Mouse (Mus musculus) erythroblast, adult 5-6 weeks (primary cell): ENCODE measurements around the gene Gm45062. TPM values are rescaled to one million over a fixed set of nuclear protein-coding genes. Genes with fewer than 3 reads are reported as not detected.

ENCODE experiments used
- ATAC-seq: replicated peaks from 2 replicates; pipeline ENCODE4 v1.8.0; 2016; ENCODE audit warnings: moderate number of reproducible peaks, mild to moderate bottlenecking, moderate TSS enrichment, inconsistent platforms; ENCODE audit not compliant: poor library complexity, low FRiP score, severe bottlenecking
- total RNA-seq, 2 experiments: library from RNA; stranded (forward) in 1 of 2; stranded (reverse) in 1 of 2; fragments of 150-400 nt in 1 of 2; fragments of 200-764, 138-1000 nt in 1 of 2; gene quantifications; 2 replicates each; pipeline versions ENCODE4 v1.2.3 to v1.2.4; 2015 to 2017; ENCODE audit warnings: low replicate concordance in 2 of 2

Gm45062 gene
- total RNA-seq (2015; ENCODE audit: low replicate concordance) (2.7 and 6.7 TPM in 2 replicates), total RNA-seq (2017; ENCODE audit: low replicate concordance) (1.5 and 4.1 TPM in 2 replicates)

DNA sequence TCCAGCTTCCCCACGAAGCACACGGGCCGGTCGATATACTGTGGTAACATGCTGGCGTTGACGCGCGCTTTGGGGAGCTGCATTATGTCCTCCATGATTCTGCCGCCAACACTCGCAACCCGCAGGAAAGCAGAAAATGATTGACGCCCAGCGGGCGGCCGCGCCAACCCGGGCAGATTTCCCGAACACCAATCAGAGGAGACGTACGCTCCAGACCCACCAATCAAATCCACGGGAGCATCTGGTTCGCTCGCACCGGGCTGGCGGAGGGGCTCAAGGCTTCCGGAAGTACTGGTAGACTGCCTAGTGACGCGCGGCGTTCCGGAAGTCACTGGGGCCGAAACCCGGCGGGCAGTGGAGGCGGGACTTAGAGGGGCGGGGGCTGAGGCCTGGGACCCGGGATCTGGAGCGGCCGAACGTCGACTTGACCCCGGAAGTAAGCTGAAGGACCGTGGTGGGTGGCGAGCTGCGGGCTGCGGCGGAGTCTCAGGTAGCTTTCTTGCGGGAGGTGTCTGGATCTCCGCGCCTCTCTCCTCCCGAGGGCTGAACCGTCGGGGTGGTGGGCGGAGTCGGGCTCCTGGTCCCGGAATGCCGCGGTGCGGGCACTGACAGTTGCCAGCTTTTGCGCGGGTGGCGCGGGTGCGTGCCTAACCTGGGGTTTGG is at the start of gene Gm45062, which contains the start of the genes Rpa3 and Umad1:
Gene Gm45062 (plus strand): TSS at position 447 of the 663 bp plus-strand sequence.
Gene Rpa3 (minus strand): TSS at position 170 of the 663 bp plus-strand sequence.
Gene Umad1 (plus strand): TSS at position 285 of the 663 bp plus-strand sequence.
- ATAC-seq = peak; percentile 98

DNA sequence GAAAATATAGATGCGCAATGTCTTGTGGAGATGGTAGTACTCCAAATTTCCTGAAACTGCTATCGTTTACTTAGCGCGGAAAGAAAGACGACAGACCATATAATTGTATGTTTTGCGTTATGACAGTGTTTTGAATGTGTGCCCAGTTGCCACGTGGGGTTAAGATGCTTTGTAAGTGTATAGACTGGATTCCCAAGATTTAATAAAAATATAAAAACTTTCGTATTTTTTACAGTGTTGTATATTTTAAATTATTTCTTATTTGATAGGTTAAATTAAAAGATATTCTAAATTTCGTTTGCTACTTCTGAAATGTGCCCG is 49.4 kb upstream of the Gm45062 start:
- peak; percentile 24 for ATAC-seq

DNA sequence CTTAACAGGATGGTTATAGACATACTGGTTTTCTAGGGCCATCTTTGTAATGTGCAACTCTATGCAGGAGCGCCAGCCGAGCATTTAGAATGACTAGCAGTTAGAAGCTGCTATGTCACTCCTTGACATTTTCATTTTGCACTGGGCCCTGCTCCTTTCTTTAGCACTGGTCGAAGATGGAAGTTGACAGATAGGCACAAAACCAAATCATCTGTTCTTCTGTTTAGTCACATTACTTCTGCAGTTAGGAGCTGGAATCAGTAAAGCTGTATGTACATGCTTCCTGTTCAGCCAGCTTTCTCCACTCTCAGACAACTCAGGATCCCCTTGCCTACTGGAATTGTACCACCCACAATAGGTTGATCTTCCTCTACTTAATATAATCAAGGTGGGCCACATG is 48.6 kb upstream of the Gm45062 start:
- no peak for ATAC-seq

DNA sequence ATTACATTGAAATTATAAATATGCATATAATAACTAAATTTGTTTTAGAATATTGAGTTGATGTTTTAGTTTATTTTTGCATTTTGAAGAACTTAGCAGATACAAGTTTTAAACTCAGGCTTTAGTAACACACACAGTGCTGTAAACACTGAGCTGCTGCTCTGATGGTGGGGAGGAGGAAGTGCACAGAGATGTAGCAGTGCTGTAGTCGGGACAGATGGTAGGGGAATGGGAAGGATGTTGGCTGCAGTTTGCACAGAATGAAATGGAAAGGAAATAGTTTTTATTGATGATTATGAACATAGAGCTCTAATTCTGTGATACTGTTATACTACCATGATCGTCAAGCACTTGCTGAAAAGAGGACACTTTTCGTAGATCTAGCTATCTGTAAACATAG is 32.2 kb upstream of the Gm45062 start:
- ATAC-seq = no peak

DNA sequence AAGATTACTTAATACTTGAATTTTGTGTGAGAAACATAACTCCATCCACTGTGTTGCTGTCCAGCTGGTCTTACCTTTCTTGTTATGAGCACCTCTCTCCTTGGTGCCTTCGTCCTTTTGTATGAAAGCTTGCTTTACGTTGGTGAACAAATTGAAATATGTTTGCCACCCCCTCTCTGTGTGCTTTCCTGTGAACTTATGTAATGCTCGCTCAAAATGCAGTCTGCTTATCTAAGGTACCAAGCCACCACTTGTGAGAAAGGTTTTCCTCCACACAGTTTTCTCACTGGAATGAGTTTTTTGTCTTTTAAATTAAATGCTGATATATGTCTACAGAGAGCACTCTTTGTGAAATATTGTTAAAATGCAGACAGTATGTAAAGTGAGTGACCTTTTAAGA is 30.7 kb upstream of the Gm45062 start:
- ATAC-seq = no peak

DNA sequence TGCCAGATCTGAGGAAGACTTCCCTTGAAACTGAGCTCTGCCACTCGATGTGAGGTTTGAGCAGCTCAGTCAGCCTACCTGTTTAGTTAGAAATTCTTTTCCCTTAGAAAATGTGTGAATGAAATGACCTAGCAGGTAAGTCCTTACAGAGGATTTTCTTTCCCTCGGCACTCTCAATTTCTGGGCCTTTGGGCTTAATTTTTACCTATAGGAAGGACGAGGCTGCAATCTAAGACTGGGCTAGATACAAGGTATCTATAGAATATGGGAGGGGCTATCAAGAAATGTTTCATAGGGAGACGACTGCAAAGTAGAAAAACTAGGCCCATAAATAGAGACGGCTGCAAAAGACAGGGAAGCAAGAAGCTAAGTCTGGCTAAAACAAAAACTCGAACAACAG is 934 bp upstream of the Gm45062 start:
- ATAC-seq = no peak

DNA sequence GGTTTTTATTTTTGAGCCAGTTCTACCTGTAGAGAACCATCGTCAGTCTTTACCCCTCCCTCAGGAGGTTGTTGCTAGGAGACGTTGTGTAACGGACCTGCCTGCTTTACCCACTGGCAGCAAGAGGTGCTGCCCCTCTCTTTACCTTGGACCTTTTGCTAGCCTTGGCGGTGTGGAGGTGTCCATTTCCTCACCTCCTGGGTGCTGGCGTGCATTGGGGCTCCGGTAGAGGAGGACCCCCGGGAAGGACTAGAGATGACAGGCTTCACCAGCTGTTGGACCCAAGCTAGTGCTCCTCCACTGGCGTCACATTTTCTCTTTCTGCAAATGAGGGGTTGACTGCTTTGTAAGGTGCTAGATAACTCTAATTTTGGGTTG is 406 bp downstream of the Gm45062 start:
- peak; percentile 45 for ATAC-seq

DNA sequence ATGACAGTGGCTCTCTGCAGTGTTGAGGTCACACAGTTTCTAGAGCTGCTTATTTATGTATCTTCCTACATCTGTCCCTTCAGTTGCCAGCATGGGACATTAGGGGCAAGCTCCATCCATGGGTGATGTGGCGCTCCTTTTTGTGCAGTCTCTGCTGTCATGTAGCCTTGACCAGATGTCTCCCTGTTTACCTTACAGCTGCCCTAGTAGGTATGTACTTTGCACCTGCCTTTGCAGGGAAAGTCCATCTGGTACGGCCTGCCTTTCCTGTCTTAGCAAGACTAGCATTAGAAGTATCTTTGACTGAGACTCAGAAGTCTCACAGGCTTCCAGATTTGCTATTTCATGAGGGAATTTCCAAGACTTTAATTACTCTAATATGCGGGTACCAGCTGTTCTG is 11.8 kb downstream of the Gm45062 start:
- ATAC-seq = no peak

DNA sequence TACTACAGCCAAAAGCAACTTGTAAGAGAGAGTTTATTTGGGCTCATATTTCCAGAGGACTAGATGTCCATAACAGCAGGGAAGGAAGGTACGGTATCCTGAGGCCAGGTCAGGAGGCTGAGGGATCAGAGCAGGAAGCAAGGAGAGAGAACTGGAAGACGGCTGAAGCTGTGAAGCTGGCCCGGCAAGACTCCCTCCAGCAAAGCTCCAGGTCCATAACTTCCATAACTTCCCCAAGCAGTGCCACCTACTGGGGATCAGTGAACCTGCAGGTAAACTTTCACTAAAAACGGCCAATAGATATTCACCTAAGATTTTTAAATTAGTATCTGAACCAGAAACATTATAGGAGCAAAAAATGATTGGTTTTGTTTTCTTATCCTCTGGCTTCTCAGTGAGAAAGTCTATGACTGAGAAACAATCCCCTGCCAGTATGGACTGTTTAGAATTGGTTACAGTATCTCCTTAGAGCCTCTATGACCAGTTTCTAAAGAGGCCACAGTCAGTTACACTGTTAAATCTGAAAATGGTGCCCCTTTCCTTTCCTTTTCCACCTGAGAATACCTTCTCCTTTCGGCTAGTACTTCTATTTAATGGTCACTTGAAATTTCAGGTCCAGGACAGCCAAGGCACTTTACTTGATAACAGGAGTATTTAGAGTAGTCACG is 15.3 kb downstream of the Gm45062 start:
- peak; percentile 93 for ATAC-seq

DNA sequence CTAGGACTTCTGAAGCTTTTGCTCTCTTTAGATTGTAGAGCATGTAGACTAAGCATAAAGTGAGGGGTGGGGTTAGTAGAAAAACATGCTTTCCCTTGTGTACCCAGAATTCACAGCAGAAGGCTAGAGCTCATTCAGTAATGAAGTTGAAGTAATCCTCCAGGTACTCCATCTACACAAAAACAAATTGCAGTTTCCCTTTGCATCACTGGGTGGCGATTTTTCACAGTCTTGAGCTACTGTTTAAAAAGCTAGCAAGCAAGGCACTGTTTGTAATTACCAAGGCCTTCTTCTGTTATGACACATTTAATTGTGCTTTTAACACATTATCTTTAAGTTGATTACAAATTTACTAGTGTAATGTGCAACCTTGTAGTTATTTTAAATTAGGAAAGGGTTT is 15.8 kb downstream of the Gm45062 start:
- ATAC-seq = peak; percentile 67; the same call in 1 of the 2 replicates

DNA sequence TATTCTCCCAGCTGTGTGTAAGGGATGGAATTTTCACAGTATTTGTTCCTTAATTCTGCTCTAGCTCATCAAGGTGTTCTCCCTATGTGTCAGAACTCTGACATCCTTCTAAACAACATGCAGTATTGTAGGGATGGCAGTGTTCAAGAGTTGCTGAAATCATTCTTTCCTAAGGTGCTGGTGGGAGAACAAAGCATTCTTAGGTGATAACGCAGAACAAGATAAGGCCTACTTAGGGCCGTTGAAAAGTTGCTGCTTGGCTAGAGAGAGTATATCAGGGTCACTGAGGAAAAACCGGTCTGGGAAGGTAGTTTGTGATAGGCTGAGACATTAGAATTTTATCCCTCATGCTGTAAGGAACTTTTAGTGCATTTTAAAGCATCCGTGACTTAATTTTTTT is 17.2 kb downstream of the Gm45062 start:
- ATAC-seq = no peak

DNA sequence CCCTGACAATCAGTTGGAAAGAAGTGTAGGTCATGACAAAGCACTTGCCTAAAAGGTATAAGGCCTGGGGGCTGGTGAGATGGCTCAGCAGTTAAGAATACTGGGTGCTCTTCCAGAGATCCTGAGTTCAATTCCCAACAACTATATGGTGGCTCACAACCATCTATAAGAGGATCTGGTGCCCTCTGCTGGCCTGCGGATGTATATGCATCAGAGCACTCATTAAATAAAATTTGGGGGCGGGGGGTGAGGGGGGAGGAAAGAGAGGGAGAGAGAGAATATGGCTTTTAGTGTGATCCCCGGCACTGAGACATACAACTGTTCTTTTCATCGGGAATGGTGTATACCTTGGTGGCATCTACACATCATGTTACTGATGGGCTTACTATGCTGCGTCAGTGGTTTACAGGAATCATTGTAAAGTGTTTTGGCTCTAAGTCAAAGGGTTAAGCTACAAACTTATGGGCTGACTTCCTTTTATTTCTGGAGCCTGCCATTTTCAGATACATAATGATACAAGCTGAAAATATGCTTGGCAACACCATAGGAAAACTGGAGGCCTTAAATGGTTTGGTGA is 19.3 kb downstream of the Gm45062 start:
- ATAC-seq = 0 out of 2 replicates have a peak, but pooled peaks have one; percentile 41

DNA sequence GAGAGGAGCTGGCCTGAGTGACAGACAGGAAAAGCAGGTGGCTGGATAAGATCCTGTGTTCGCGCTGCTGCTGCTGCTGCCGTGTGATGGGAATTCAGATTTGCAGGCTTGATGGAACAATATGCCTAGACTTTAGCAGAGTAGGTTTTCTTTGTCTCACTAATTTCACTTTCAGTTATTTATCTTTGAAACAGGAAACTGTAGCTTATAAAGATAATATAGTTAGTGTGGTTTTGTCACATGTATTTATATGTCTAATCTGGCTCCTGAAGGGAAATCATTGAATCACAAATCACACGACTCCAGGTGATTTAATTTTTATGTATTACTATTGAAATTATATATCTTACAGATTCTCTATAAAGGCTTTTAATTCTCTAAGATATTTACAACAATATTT is 24.0 kb downstream of the Gm45062 start:
- ATAC-seq = no peak

DNA sequence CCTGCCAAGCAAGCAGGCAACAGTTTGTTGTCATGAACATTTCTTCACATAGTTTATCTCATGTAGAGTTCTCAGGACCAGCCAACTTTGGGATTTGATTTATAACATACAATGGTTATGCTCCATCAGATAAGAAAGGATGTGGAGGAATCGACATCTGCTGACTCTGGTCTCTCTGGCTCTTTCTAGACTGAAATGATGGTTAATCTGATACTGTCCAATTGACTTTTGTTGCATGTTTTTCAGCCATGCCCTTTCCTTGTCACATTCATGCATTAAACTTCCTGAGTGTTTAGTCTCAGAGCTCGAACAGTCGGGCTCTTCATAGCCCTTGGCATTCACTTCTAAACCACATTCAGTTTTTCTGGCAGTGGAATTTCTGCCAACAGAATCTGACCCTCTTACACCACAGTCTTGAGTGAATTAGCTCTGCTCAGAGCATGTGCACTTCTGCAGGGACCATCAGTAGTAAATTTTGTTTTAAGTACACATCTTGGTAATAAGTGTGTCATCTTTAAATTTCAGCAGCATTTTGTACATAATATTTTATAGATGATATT is 26.2 kb downstream of the Gm45062 start:
- ATAC-seq = no peak

DNA sequence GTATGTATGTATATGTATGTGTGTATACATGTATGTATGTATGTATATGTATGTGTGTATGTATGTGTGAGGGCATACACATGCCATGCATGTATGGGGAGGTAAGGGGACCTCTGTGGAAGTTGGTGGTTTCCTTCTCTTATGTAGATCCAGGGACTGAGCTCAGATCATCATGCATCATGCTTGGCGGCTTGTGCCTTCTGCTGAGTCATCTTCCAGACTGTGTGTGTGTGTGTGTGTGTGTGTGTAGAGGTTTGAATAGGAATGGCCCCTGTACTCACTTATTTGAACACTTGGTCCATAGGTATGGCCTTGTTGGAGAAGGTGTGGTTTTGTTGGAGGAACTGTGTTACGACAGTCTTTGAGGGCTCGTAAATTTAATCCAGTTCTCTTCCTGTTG is 26.9 kb downstream of the Gm45062 start:
- 0 out of 2 replicates have a peak, but pooled peaks have one; percentile 49 for ATAC-seq

DNA sequence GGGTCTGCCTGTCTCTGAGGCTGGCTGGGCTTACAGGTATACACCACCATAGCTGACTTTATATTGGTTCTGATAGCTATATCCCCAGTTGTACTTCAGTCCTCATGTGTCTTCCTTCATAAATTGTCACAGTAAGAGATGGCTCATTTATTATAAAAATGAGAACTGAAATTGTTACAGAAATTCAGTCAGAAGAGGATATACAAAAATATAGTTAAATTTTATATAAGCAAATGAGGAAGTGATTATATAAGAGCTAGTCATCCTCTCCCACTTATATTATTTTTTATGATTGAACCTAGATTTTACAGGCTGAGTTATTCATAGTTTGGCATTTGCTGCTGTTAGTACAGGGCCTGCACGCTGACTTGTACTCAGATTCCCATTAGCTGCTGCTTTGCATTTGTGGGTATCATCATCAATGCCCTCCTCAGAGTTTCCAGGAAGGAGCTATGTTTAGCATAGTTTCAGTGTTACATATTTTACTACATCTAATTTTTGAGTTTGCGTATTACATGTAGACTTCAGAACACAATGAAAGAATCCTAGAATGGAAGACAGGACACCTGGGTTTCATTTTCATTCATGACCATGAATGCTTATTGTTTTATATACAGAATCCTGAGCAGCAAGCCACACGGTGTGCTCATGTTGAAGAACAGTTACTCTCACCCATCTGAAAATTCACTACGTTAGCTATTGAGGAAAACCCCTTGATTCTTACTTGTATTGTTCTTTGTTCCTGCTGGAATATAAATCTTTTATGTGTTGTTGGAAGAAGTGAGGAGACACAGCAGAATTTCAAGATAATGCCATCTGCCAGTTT is 29.7 kb downstream of the Gm45062 start:
- no peak for ATAC-seq

DNA sequence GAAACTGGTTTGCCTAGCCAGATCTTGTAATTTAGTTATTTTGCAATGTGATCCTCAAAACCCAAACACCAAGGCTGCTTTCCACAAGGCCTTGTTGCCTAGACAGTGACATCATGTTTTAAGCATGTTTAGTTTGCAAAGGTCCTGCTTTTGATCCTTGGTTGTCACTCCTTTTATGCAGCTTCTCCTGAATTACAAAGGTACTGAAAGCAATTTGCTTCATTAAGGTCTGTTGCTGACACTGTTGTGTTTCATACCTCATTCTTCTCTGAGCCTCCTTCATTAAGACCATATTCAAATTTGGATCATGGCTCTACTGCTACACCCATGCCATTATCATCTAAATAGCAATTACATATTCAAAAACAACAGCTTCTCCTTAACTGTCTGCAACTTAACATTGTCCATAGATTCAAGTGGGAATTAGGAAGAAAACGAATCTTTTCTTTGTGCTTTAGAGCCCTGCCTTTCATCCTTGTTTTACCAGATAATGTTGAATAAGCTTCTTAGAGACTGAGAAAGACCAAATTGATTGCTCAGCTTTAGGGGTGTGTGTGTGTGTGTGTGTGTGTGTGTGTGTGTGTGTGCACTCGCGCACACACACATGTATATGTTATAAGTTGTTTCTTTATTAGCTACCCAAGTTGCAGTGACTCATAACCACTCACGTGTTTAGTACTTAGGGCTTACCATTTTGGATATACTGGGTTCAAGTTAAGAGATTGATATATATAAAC is 35.0 kb downstream of the Gm45062 start:
- no peak for ATAC-seq

DNA sequence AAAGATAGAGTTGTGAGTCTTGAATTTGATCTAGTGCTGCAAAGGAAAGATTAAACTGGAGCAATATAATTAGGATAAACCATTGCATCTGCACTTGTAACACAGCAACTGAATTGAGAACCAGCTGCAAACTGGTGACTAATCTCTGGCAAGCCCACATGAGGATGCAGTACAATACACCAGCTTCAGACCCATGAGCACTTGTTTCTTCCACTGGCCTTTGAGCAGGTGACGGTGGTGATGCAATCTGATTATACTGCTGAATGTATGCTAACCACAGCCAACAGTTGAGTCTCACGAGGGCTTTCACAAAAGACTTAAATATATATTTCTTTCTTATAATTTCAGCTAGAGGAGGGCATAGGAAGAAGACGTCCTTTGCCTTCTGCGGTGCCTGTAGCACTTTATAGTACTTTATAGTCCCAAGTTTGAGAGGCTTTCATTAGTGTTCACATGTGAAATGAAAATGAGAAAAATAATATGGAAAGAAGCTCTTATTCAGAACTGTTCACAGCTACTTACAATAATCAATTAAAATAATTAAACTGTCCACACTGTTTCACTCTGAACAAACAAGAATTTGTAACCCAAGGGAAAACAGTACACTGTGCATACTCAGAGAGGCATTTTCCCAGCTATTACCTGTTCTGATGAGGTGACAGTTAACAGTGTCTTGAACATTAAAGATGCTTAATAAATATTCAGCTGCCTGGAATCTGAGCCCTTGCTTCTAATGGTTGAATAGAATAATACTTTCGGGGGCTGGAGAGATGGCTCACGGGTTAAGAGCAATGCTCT is 40.0 kb downstream of the Gm45062 start:
- ATAC-seq = no peak
